Mouse (Mus musculus) limb, embryonic 12.5 days (tissue): ENCODE data around the gene C530025M09Rik. TPM values are rescaled to one million over a fixed set of nuclear protein-coding genes. Genes with fewer than 3 reads are reported as not detected.
A peak's percentile ranks its signal among the peaks of the same experiment; 100 is the strongest.

Experiments
- ATAC-seq: fragments of 200-750 bp; cut with Nextera tagmentation; 2 replicates; pipeline ENCODE4 v1.8.0; 2017; ENCODE audit warnings: low read depth, moderate TSS enrichment; ENCODE audit not compliant: insufficient number of reproducible peaks, insufficient read depth, low FRiP score, low TSS enrichment
- H3K27ac ChIP-seq: fragments of 300-500 bp; sonication (generic); 2 replicates; pipeline ENCODE4 v1.5.1; 2016; ENCODE audit warnings: mild to moderate bottlenecking, moderate library complexity
- H3K27me3 ChIP-seq: fragments of 300-500 bp; sonication (generic); 2 replicates; pipeline ENCODE4 v1.6.1; 2016; ENCODE audit warnings: mild to moderate bottlenecking, moderate library complexity
- H3K36me3 ChIP-seq: fragments of 300-500 bp; sonication (generic); 2 replicates; pipeline ENCODE4 v1.6.1; 2016; ENCODE audit warnings: mild to moderate bottlenecking, moderate library complexity
- H3K4me1 ChIP-seq: fragments of 300-500 bp; sonication (generic); replicated peaks from 2 replicates; pipeline ENCODE4 v1.6.1; 2016
- H3K4me2 ChIP-seq: fragments of 300-500 bp; sonication (generic); 2 replicates; pipeline ENCODE4 v1.6.1; 2016; ENCODE audit warnings: mild to moderate bottlenecking, moderate library complexity
- H3K4me3 ChIP-seq: fragments of 300-500 bp; sonication (generic); replicated peaks from 2 replicates; pipeline ENCODE4 v1.5.1; 2016; ENCODE audit warnings: mild to moderate bottlenecking
- H3K9ac ChIP-seq: fragments of 300-500 bp; sonication (generic); replicated peaks from 2 replicates; pipeline ENCODE4 v1.6.1; 2016; ENCODE audit warnings: mild to moderate bottlenecking, moderate library complexity
- H3K9me3 ChIP-seq: fragments of 300-500 bp; sonication (generic); 2 replicates; pipeline ENCODE4 v1.6.1; 2016; ENCODE audit warnings: mild to moderate bottlenecking, moderate library complexity
- WGBS: fragments of 180-500 bp; shearing (Covaris S2); methylation state at CpG from one replicate; pipeline ENCODE4 v1.1.7; 2016; 5-methylcytosine and 5-hydroxymethylcytosine counted together
- polyA plus RNA-seq: library from polyadenylated mRNA; unstranded; fragments of >200 nt; fragmentation: Nextera tagmentation; extraction: Ambion mirVana; gene quantifications from 2 replicates; pipeline ENCODE4 v1.2.1, GENCODE M21; 2016

The C530025M09Rik gene
- polyA plus RNA-seq, 1 experiment from 2014 or later: 0.41 TPM

- Histone ChIP-seq H3K9me3 (no peaks in the 10 kb centered on the region), H3K27me3 (peaks cover 34% of the 10 kb centered on the region), H3K9ac (no peak overlapping the region), H3K36me3 (no peaks in the 10 kb centered on the region), H3K27ac (no peak overlapping the region), H3K4me1 (peaks cover 16% of the 10 kb centered on the region; the same call in 1 of the 2 replicates), H3K4me2 (no peak overlapping the region), H3K4me3 (no peak overlapping the region)
- ATAC-seq: no peak
- WGBS: 90% methylated on average over 1 of the region's 1 CpGs
Observed at GRCm38 (mm10) chr2:149835091-149835490, 4.1 kb upstream of the C530025M09Rik start.

GRCm38 (mm10) chr2:149832301-149832700 lies 1.3 kb upstream of the C530025M09Rik start:
- peak overlapping the region; percentile 97 for H3K4me2 ChIP-seq
- H3K9me3 ChIP-seq: no peaks in the 10 kb centered on the region
- no peak overlapping the region for H3K9ac ChIP-seq
- H3K27ac ChIP-seq: no peak overlapping the region
- 3% methylated on average over 5 of the region's 5 CpGs for WGBS
- H3K36me3 ChIP-seq: no peaks in the 10 kb centered on the region
- ATAC-seq: no peak
- H3K4me3 ChIP-seq: peak overlapping the region; percentile 65
- peaks cover 49% of the 10 kb centered on the region for H3K27me3 ChIP-seq
- H3K4me1 ChIP-seq: peaks cover 18% of the 10 kb centered on the region; the same call in 1 of the 2 replicates

- Histone ChIP-seq H3K4me2 (peak overlapping the region; percentile 97), H3K36me3 (no peaks in the 10 kb centered on the region), H3K27me3 (peaks cover 49% of the 10 kb centered on the region), H3K27ac (no peak overlapping the region), H3K9ac (peak overlapping the region; percentile 66), H3K4me1 (peaks cover 18% of the 10 kb centered on the region; the same call in 1 of the 2 replicates), H3K9me3 (no peaks in the 10 kb centered on the region), H3K4me3 (peak overlapping the region; percentile 65)
- ATAC-seq: no peak
- WGBS: 1% methylated on average over 29 of the region's 29 CpGs
Observed at GRCm38 (mm10) chr2:149831459-149832245, 639 bp upstream of the C530025M09Rik start.

- peak; percentile 35 for ATAC-seq
- Histone ChIP-seq H3K9me3 (no peaks in the 10 kb centered on the region), H3K36me3 (no peaks in the 10 kb centered on the region), H3K4me1 (peaks cover 18% of the 10 kb centered on the region; the same call in 1 of the 2 replicates), H3K27ac (no peak overlapping the region), H3K27me3 (peaks cover 49% of the 10 kb centered on the region), H3K4me3 (peak overlapping the region; percentile 65), H3K4me2 (peak overlapping the region; percentile 97), H3K9ac (peak overlapping the region; percentile 66)
- 1% methylated on average over 26 of the region's 26 CpGs for WGBS
Observed at GRCm38 (mm10) chr2:149829955-149830535, 968 bp downstream of the C530025M09Rik start.

- H3K4me2 ChIP-seq: peak within 1 kb of the TSS; percentile 97
- H3K9ac ChIP-seq: peak within 1 kb of the TSS; percentile 66; the same call in 1 of the 2 replicates
- peak within 1 kb of the TSS; percentile 65 for H3K4me3 ChIP-seq
- H3K36me3 ChIP-seq: no peaks in the 10 kb centered on the region
- H3K27me3 ChIP-seq: peaks cover 49% of the 10 kb centered on the region
- WGBS: 69% methylated on average over 2 of the region's 2 CpGs
- ATAC-seq: no peak
- no peaks in the 10 kb centered on the region for H3K9me3 ChIP-seq
- no peak within 1 kb of the TSS for H3K27ac ChIP-seq
- peaks cover 18% of the 10 kb centered on the region; the same call in 1 of the 2 replicates for H3K4me1 ChIP-seq
Observed at GRCm38 (mm10) chr2:149828911-149829310, 2.1 kb downstream of the C530025M09Rik start, which contains the start of gene Syndig1. Gene Syndig1 (plus strand): TSS chr2:149829211.

- Histone ChIP-seq H3K27me3 (no peaks in the 10 kb centered on the region), H3K9me3 (no peaks in the 10 kb centered on the region), H3K4me1 (no peaks in the 10 kb centered on the region), H3K4me2 (no peak overlapping the region), H3K36me3 (no peaks in the 10 kb centered on the region), H3K9ac (no peak overlapping the region), H3K4me3 (no peak overlapping the region), H3K27ac (no peak overlapping the region)
- WGBS: 43% methylated on average over 2 of the region's 2 CpGs
- ATAC-seq: no peak
Observed at GRCm38 (mm10) chr2:149820201-149820600, 10.8 kb downstream of the C530025M09Rik start.

GRCm38 (mm10) chr2:149819751-149820150 lies 11.3 kb downstream of the C530025M09Rik start:
- H3K4me2 ChIP-seq: no peak overlapping the region
- H3K9ac ChIP-seq: no peak overlapping the region
- no peak for ATAC-seq
- 87% methylated on average over 3 of the region's 3 CpGs for WGBS
- no peak overlapping the region for H3K27ac ChIP-seq
- no peaks in the 10 kb centered on the region for H3K36me3 ChIP-seq
- H3K9me3 ChIP-seq: no peaks in the 10 kb centered on the region
- no peaks in the 10 kb centered on the region for H3K4me1 ChIP-seq
- H3K27me3 ChIP-seq: no peaks in the 10 kb centered on the region
- H3K4me3 ChIP-seq: no peak overlapping the region

- H3K4me2 ChIP-seq: no peak overlapping the region
- no peak overlapping the region for H3K27ac ChIP-seq
- no peak overlapping the region for H3K4me3 ChIP-seq
- H3K27me3 ChIP-seq: no peaks in the 10 kb centered on the region
- H3K4me1 ChIP-seq: no peaks in the 10 kb centered on the region
- H3K36me3 ChIP-seq: no peaks in the 10 kb centered on the region
- WGBS: 69% methylated on average over 3 of the region's 3 CpGs
- no peak overlapping the region for H3K9ac ChIP-seq
- no peaks in the 10 kb centered on the region for H3K9me3 ChIP-seq
- no peak for ATAC-seq
Observed at GRCm38 (mm10) chr2:149818395-149818794, 12.6 kb downstream of the C530025M09Rik start.

GRCm38 (mm10) chr2:149812899-149813298 lies 18.1 kb downstream of the C530025M09Rik start:
- no peak overlapping the region for H3K4me3 ChIP-seq
- H3K9me3 ChIP-seq: no peaks in the 10 kb centered on the region
- no peak overlapping the region for H3K4me2 ChIP-seq
- no peaks in the 10 kb centered on the region for H3K27me3 ChIP-seq
- H3K27ac ChIP-seq: no peak overlapping the region
- H3K36me3 ChIP-seq: no peaks in the 10 kb centered on the region
- WGBS: 76% methylated on average over 2 of the region's 2 CpGs
- H3K4me1 ChIP-seq: no peaks in the 10 kb centered on the region
- H3K9ac ChIP-seq: no peak overlapping the region
- no peak for ATAC-seq

GRCm38 (mm10) chr2:149805256-149805655 lies 25.8 kb downstream of the C530025M09Rik start:
- no peak for ATAC-seq
- Histone ChIP-seq H3K4me2 (no peak overlapping the region), H3K9ac (no peak overlapping the region), H3K27ac (no peak overlapping the region), H3K4me1 (no peaks in the 10 kb centered on the region), H3K9me3 (no peaks in the 10 kb centered on the region), H3K27me3 (no peaks in the 10 kb centered on the region), H3K4me3 (no peak overlapping the region), H3K36me3 (no peaks in the 10 kb centered on the region)
- WGBS: 89% methylated on average over 2 of the region's 2 CpGs

- H3K4me1 ChIP-seq: no peaks in the 10 kb centered on the region
- WGBS: 79% methylated on average over 3 of the region's 3 CpGs
- H3K9ac ChIP-seq: no peak overlapping the region
- no peak for ATAC-seq
- no peaks in the 10 kb centered on the region for H3K36me3 ChIP-seq
- H3K27me3 ChIP-seq: no peaks in the 10 kb centered on the region
- H3K27ac ChIP-seq: no peak overlapping the region
- H3K4me3 ChIP-seq: no peak overlapping the region
- H3K4me2 ChIP-seq: no peak overlapping the region
- no peaks in the 10 kb centered on the region for H3K9me3 ChIP-seq
Observed at GRCm38 (mm10) chr2:149804599-149805140, 26.3 kb downstream of the C530025M09Rik start.
